Mouse (Mus musculus): ENCODE results near the gene Padi4.

- TF ChIP-seq ZNF384 (IDR thresholded peaks at IDR 0.05; ENCODE audit: low read depth, low read length) (no peak), MAFK (IDR thresholded peaks at IDR 0.05; ENCODE audit: insufficient read depth, low read depth, low read length) (no peak), HCFC1 (IDR thresholded peaks at IDR 0.05; ENCODE audit: borderline replicate concordance, insufficient read depth, low read length) (no peak)
Observed at GRCm38 (mm10) chr4:140771091-140771490, 2.9 kb downstream of the Padi4 start.
